Mouse (Mus musculus) layer of hippocampus, postnatal 10 days (tissue): ENCODE measurements around the gene Pex16. TPM values are rescaled to one million over a fixed set of nuclear protein-coding genes. Genes with fewer than 3 reads are reported as not detected.
A peak's percentile ranks its signal among the peaks of the same experiment; 100 is the strongest.
"Not testable (repeated sequence)": the region's sequence is repeated elsewhere in the genome, so short reads cannot be mapped to it uniquely, and the experiment has no call there.

Experiments used
- DNase-seq, 2 experiments: peaks; one replicate each; pipeline ENCODE4 v3.0.0; 2021; ENCODE audit warnings: low spot score in 2 of 2
- total RNA-seq, 2 experiments: library from RNA; stranded (reverse); gene quantifications; 2 replicates each; pipeline ENCODE4 v1.2.3; 2021

The Pex16 gene
- total RNA-seq, 2 experiments from 2014 or later, result 37.0 to 41.5 TPM

DNA sequence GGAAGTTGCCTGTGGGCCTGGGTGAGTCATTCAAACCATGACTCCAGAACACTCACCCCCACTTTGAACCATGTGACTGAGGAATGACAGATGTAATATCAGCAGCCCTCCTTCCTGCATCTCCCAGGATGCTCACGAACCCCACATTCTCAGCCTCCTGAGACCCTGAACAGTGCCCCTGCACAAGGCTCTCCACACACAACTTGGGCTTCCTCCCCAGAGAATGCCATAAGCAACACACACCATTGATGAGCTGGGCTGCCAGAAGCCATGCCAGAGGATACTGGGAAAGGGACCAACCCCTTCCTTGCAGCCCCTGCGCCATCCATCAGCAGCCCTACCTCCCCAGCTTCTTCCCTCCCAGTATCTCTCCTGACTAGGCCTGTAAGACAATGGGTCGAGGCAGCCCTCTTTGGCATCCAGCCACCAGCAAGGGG is 13.6 kb downstream of the Pex16 start:
- peak in 1 of 2 experiments; percentile 58 for DNase-seq

GRCm38 (mm10) chr2:92388891-92389641 is 14.6 kb downstream of the Pex16 start:
- peak; percentile 87 to 92 for DNase-seq

DNA sequence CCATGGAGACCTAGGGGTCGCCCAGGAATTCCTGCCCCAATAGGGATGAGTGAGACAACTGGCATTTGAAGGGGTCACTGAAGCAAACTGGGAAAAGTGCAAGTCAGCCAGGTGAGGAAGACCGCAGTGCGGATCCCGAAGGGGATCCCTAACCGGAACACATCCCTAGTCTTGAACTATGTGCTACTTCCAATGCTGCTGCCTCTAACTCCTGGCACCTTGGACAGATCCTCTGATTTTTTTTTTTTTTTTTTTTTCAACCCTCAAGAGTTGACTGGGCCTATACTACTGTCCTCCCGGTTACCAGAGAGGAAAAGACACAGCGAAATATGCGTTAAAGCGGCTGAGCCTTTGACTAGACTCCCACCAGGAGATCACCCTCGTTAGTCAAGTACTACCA is 15.2 kb downstream of the Pex16 start:
- DNase-seq, result no peak

DNA sequence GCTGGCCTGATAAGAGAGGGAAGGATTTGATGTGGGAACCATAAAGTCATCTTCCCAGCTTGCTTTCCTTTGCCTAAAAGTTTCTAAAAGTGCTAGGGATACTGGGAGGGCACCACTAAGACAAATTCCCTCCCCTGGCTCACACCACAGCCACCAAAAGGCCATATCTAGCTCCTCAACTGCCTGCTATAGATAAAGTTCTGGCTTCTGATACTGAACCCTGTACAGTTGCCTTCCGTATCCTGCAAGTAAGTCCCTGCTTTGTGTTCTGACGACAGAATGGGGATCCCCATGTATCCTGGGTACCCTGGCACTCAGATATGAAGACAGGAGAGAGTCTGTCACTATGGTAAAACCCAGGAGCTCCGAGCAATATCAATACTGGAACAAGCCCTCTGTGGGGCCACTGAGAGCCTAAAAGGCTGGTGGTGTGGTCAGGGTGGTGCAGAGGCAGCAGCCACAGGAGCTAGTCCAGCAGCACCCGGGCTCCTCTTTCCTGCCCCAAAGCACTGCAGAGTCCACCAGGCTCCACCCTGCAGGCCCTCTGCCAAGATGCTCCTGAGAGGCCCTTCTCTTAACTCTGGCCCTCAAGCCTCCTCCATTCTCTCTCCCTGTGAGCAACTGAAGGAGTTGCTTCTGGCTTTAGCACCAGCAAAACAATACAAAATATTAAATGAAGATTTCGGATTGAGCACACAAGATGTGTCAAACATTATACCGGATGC is 15.9 kb downstream of the Pex16 start:
- no peak for DNase-seq

DNA sequence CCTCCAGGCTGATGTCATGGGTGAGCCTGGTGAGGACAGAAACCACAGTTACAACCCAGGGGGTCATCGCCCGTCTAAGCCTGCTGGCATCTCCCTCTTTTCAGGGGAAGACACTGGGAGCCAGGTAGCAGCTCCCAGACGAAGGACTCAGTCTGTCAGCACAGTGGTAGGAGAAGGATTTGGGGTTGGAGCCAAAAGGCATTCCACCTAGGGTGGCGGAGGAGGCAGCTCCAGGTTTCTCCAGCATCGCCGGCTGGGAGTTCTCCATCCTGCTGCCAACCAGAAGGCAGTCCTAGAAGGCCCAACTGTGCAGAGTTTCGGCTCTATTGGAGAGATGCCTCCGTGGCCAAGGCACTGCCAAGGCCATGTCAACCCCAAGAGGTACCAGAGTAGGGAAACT is 16.6 kb downstream of the Pex16 start:
- DNase-seq, result no peak

- DNase-seq, result no peak
Measured at GRCm38 (mm10) chr2:92391703-92392317, 17.3 kb downstream of the Pex16 start.

- DNase-seq, result peak in 1 of 2 experiments; percentile 55
Measured at GRCm38 (mm10) chr2:92392318-92393264, 18.1 kb downstream of the Pex16 start.

GRCm38 (mm10) chr2:92395535-92395934 is 21.1 kb downstream of the Pex16 start:
- DNase-seq, result no peak

DNA sequence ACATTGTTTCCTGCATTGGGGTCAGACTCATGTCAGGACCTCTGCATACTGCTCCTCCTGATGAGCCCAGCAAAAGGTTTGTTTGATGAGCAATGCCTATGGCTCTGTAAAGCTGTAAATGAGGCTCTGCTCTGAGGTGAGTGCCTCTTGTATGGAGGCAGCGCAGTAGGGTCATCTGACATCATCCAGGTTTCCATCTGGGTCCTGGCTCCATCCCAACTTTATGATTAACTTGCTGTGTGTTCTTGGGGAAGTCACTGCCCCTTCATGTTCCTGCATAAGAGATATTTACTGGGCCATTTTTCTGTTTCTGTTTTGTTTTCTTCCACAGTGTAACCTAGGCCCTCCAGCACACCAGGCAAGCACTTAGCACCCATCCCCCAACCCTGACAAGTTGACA is 23.0 kb downstream of the Pex16 start:
- DNase-seq, result no peak

DNA sequence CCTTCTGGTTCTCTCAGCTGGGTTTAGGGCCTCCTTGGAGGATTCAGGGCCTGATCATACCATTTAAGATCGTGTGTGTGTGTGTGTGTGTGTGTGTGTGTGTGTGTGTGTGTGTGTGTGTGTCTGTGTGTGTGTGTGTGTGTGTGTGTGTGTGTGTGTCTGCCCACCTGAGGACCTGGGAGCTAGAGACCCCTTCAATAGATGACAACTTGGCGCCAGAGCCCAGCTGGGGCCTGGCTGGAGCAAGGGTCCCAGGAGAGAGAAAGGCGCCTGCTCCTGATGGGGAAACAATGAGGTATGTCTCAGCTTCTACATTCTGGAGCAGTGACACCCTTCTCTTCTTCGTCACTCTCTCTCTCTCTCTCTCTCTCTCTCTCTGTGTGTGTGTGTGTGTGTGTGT is 25.4 kb downstream of the Pex16 start:
- DNase-seq, result not testable (repeated sequence)

DNA sequence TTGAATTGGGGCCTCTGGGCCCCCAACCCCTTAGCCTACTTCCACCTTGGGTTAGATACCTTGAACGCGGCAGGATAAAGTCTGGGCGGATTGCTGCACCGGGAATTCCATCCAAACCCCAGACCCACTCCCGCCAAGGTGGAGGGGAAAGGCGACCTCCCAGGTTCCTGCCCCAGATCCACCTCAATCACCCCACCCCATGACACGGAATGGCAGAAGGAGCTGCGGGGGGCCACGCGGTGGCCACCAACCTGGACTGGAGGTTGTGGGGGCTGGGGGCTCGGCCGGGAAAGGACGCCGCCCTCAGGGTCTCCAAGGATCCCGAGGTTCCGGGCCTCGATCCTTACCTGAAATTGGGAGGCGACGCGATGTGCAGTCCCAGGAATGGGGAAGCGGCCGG is 26.2 kb downstream of the Pex16 start:
- DNase-seq, result no peak

DNA sequence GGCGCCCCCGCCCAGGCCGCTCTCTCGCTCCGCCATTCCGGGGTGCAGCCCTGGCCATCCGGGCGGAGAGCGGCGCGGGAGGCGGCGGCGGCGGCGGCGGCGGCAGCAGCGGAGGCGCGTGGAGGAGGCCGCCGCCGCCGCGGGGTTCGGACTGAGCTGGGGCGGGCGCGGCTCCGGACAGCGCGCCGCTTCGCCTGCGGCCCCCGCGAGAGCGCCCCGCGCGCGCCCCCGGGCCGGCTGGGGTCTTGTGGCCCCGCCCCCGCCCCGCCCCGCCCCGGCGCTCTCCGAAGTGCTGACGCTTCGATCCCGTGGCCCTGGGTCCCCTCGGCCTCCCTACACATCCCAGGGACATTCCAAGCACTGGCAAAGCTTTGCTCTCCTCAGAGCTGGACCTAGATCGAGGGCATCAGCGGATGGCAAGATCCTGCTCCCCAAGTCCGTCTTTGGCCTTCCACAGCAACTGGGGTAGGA is 26.6 kb downstream of the Pex16 start, which contains the start of gene Mapk8ip1:
Mapk8ip1 (minus strand) TSS at position 173 of the 471 bp plus-strand sequence.
- peak in 1 of 2 experiments; percentile 53 for DNase-seq

DNA sequence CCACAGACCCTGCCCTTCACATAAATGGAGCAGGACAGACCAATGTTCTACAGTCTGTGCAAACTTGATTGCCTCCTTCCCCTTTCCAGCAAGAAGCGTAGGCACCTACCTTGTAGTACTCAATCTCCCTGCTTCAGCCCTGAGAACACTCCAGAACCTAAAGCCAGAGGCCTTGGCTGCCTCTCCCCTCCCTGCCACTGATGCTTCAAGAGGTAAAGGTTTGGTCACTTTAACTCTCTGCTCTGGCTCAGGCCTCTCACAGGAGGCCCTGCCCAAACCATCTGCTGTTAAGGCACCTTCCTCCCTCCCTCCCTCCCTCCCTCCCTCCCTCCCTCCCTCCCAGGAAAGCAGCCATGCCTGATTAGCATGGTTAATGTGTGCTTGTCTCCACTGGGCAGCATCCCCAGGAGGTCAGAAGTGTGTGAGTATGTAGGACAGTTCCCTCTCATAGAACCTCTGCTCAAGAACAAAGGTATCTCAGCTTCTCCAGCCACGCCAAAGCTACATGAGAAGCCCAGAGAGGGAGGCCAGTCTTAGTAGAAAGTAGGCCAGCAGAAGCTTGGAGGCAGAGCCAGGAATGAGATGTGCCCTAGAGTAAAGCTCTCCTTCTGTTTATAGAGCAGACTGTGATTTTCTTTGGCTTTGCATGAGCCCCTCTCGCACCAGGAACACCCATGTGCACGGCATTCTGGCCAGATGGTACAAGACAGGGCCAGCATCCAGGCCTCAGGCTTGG is 28.3 kb downstream of the Pex16 start:
- DNase-seq, result no peak

GRCm38 (mm10) chr2:92403776-92404319 is 29.4 kb downstream of the Pex16 start:
- DNase-seq, result no peak

DNA sequence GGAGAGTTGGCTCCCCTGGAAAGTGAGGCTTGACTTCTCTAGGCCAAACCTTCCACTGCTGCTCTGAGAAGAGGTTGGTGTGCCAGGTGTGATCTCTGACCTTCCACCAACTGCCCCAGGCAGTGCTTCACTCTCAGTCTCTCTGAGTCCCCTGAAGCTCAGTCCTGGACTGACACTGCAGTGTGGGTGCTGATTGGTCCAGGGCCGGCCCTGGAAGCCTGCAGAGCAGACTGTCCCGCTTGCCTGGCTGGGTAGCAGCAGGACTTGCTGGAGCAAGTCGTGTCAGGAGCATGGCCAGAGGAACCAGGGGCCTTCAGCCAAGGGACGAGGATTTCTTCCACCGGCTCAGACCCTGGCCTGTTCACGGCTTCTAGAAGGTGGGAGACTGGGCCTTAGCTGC is 30.3 kb downstream of the Pex16 start:
- no peak for DNase-seq

- DNase-seq, result no peak
Measured at GRCm38 (mm10) chr2:92405687-92406086, 31.2 kb downstream of the Pex16 start.

DNA sequence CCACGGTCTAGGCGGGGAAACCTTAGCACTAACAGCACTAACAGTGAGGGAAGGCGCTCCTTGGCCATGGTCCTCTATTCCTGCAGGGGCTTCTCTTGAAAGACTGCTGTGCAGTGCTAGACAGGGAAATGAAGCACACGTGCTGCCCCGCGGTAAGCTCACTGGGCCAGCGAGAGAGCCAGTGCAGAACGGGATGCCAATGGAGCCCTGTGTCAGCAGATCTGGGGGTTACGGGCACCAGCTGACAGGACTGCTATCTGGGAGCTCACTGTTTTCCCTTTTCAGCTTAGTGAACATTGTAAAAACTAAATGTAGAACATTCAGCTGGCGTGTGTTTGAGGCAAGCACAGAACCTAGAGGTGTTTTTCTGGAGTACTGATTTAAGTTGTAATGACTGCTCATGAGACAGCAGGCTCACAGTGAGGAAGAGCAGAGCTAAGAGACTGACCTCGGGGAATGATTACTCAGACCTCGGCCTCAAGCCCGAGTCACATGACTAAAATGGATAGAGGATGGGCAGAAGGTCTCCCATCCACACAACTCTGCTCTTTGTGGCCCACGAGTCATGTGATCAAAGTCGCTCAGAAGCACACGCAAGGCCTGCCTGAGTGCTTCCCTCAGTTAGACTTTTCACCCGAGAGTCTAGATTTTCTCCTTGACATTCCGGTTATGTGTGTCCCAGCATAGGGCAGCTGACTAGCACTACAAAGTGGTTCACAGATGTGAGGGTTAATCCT is 34.0 kb downstream of the Pex16 start:
- DNase-seq, result no peak

DNA sequence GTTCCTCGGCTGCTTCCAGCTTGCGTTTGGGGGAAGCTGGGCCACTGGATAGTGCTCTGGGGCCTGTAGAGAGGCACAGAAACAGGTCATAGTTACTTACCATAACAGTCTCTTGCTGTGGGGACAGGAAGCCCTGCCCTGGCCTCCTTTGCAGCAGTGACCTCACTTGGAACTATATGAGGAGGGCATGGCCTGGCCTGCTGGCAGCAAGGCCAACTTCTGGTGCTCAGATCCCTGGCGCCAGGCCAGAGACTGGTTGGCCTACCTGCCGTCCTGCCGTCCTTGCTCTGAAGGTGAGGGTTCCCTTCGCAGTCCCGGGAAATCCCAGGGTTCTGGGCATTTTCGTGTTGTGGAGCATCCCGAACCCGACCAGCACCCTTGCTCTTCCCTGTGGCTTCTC is 37.2 kb downstream of the Pex16 start:
- DNase-seq, result no peak
